Mouse (Mus musculus): ENCODE measurements around the gene Itsn1. TPM values are rescaled to one million over a fixed set of nuclear protein-coding genes. Genes with fewer than 3 reads are reported as not detected.

Gene Itsn1
- polyA plus RNA-seq, 2 experiments, result 31.4 to 46.8 TPM

GRCm38 (mm10) chr16:91882168-91882859 is 153.2 kb downstream of the Itsn1 start:
- TF ChIP-seq CTCF (IDR thresholded peaks at IDR 0.05; ENCODE audit: low read depth), result no peak
- TF ChIP-seq EP300 (IDR thresholded peaks at IDR 0.05; ENCODE audit: low read depth), result no peak
- H3K4me3 ChIP-seq (ENCODE audit: insufficient read depth in 1 of 2, low read depth in 2 of 2, low read length in 2 of 2), result no peak overlapping the region
- no peak overlapping the region for H3K4me2 ChIP-seq (ENCODE audit: low read depth)
- H3K27ac ChIP-seq, result no peak overlapping the region
- no peaks in the 10 kb centered on the region for H3K36me3 ChIP-seq (replicated peaks; ENCODE audit: control insufficient read depth, insufficient read depth, low read depth)
- H3K4me1 ChIP-seq (replicated peaks; ENCODE audit: control insufficient read depth in 2 of 2, insufficient read depth in 2 of 2, low read length in 1 of 2), result peaks cover 0 to 16% of the 10 kb centered on the region in 2 experiments; a peak in 3 of 4 replicates
- DNase-seq (ENCODE audit: low read depth in 3 of 3, low spot score in 3 of 3) (no peak), ATAC-seq (ENCODE audit: insufficient read depth) (no peak)
- H3K9ac ChIP-seq (replicated peaks), result no peak overlapping the region
- no peaks in the 10 kb centered on the region for H3K9me3 ChIP-seq (ENCODE audit: control insufficient read depth, low read length)
- H3K27me3 ChIP-seq (ENCODE audit: control insufficient read depth, insufficient read depth, low read length), result no peaks in the 10 kb centered on the region
- WGBS (ENCODE audit: insufficient replicate concordance), result 57% methylated on average over 9 of the region's 9 CpGs

GRCm38 (mm10) chr16:91883636-91884035 is 154.6 kb downstream of the Itsn1 start:
- no peak overlapping the region for H3K27ac ChIP-seq
- no peak for DNase-seq (ENCODE audit: low read depth in 3 of 3, low spot score in 3 of 3)
- H3K4me2 ChIP-seq (ENCODE audit: low read depth), result no peak overlapping the region
- no peak for ATAC-seq (ENCODE audit: insufficient read depth)
- H3K36me3 ChIP-seq (replicated peaks; ENCODE audit: control insufficient read depth, insufficient read depth, low read depth), result no peaks in the 10 kb centered on the region
- H3K4me1 ChIP-seq (replicated peaks; ENCODE audit: control insufficient read depth in 2 of 2, insufficient read depth in 2 of 2, low read length in 1 of 2), result peaks cover 0 to 16% of the 10 kb centered on the region in 2 experiments; a peak in 3 of 4 replicates
- no peaks in the 10 kb centered on the region for H3K27me3 ChIP-seq (ENCODE audit: control insufficient read depth, insufficient read depth, low read length)
- H3K4me3 ChIP-seq (ENCODE audit: insufficient read depth in 1 of 2, low read depth in 2 of 2, low read length in 2 of 2), result no peak overlapping the region
- WGBS (ENCODE audit: insufficient replicate concordance), result 76% methylated on average over 2 of the region's 2 CpGs
- TF ChIP-seq CTCF (IDR thresholded peaks at IDR 0.05; ENCODE audit: low read depth), result no peak
- no peak for TF ChIP-seq EP300 (IDR thresholded peaks at IDR 0.05; ENCODE audit: low read depth)
- H3K9me3 ChIP-seq (ENCODE audit: control insufficient read depth, low read length), result no peaks in the 10 kb centered on the region
- no peak overlapping the region for H3K9ac ChIP-seq (replicated peaks)

DNA sequence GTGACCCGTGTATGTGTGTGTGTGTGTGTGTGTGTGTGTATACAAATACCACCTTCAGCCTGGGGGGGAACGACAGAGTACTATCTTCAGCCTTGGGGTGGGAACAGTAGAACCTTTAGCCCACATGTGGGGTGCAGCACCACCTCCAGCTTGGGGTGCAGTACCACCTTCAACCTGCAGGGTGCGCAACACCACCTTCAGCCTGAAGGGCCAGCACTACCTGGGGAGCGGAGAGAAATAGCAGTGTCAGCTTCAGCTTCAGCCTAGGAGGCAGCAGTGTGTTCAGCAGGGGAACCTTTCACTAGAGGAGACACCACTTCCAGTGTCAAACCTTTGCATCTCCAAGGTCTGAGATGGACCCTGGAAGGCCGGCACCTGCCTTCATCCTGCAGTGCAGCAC is 155.1 kb downstream of the Itsn1 start:
- Histone ChIP-seq H3K4me3 (ENCODE audit: insufficient read depth in 1 of 2, low read depth in 2 of 2, low read length in 2 of 2) (no peak overlapping the region), H3K4me2 (ENCODE audit: low read depth) (no peak overlapping the region), H3K36me3 (replicated peaks; ENCODE audit: control insufficient read depth, insufficient read depth, low read depth) (no peaks in the 10 kb centered on the region), H3K9ac (replicated peaks) (no peak overlapping the region), H3K4me1 (replicated peaks; ENCODE audit: control insufficient read depth in 2 of 2, insufficient read depth in 2 of 2, low read length in 1 of 2) (peaks cover 0 to 16% of the 10 kb centered on the region in 2 experiments; a peak in 3 of 4 replicates), H3K27me3 (ENCODE audit: control insufficient read depth, insufficient read depth, low read length) (no peaks in the 10 kb centered on the region; the same call in 1 of the 2 replicates), H3K9me3 (ENCODE audit: control insufficient read depth, low read length) (no peaks in the 10 kb centered on the region), H3K27ac (no peak overlapping the region)
- peak; percentile 47 for ATAC-seq (ENCODE audit: insufficient read depth)
- WGBS (ENCODE audit: insufficient replicate concordance), result 35% methylated on average over 5 of the region's 5 CpGs
- no peak for TF ChIP-seq EP300 (IDR thresholded peaks at IDR 0.05; ENCODE audit: low read depth)
- peak; percentile 100 for TF ChIP-seq CTCF (IDR thresholded peaks at IDR 0.05; ENCODE audit: low read depth)
- peak; percentile 35 to 41 (median 36) for DNase-seq (ENCODE audit: low read depth in 3 of 3, low spot score in 3 of 3)

DNA sequence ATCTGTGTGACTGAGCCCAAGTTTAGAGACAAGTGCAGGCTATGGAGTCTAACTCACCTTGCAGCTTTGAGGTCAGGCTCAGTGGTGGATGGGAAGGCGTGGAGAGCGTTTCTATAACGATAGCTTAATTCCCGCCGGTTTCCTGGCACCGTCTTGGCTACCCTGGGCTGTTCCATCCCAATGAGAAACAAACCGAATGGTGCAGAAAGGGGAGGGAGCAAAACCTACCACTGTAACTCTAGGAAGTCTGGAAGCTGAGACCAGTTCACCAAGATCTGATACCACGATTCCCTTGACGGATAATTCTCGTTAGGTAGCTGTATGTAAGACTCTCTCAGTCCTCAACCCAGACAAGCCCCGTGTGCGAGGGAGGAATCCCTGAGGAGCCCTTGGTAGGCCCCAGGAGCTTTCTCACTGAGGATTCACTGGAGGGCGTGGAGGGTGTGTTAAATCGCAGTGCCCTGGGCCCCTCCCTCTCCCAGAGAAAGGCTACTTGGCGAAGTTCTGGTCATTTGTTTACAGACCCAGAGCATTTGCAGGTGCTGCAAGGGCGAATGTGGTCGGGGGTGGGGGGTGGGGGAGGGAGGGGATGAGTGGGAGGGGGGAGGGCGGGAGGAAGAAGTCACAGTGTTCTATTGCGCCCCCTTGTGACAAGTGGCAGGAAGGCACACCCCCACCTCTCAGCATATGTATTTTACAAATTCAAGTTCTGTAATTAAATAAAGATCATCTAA is 156.5 kb downstream of the Itsn1 start:
- Histone ChIP-seq H3K27ac (no peak overlapping the region), H3K9ac (replicated peaks) (no peak overlapping the region), H3K36me3 (replicated peaks; ENCODE audit: control insufficient read depth, insufficient read depth, low read depth) (no peaks in the 10 kb centered on the region), H3K9me3 (ENCODE audit: control insufficient read depth, low read length) (no peaks in the 10 kb centered on the region), H3K4me1 (replicated peaks; ENCODE audit: control insufficient read depth in 2 of 2, insufficient read depth in 2 of 2, low read length in 1 of 2) (peaks cover 0 to 16% of the 10 kb centered on the region in 2 experiments; a peak in 3 of 4 replicates), H3K4me2 (ENCODE audit: low read depth) (peak overlapping the region; percentile 39), H3K27me3 (ENCODE audit: control insufficient read depth, insufficient read depth, low read length) (no peaks in the 10 kb centered on the region; the same call in 1 of the 2 replicates), H3K4me3 (ENCODE audit: insufficient read depth in 1 of 2, low read depth in 2 of 2, low read length in 2 of 2) (no peak overlapping the region)
- 13% methylated on average over 19 of the region's 19 CpGs for WGBS (ENCODE audit: insufficient replicate concordance)
- DNase-seq (ENCODE audit: low read depth in 3 of 3, low spot score in 3 of 3) (no peak), ATAC-seq (ENCODE audit: insufficient read depth) (no peak)
- TF ChIP-seq EP300 (IDR thresholded peaks at IDR 0.05; ENCODE audit: low read depth) (no peak), CTCF (IDR thresholded peaks at IDR 0.05; ENCODE audit: low read depth) (peak; percentile 40; the same call in 1 of the 2 replicates)

GRCm38 (mm10) chr16:91888368-91888767 is 159.3 kb downstream of the Itsn1 start:
- Histone ChIP-seq H3K27ac (no peak overlapping the region), H3K4me1 (replicated peaks; ENCODE audit: control insufficient read depth in 2 of 2, insufficient read depth in 2 of 2, low read length in 1 of 2) (peaks cover 0 to 4% of the 10 kb centered on the region in 2 experiments; a peak in 1 of 4 replicates), H3K27me3 (ENCODE audit: control insufficient read depth, insufficient read depth, low read length) (no peaks in the 10 kb centered on the region; the same call in 1 of the 2 replicates), H3K4me3 (ENCODE audit: insufficient read depth in 1 of 2, low read depth in 2 of 2, low read length in 2 of 2) (no peak overlapping the region), H3K4me2 (ENCODE audit: low read depth) (no peak overlapping the region), H3K36me3 (replicated peaks; ENCODE audit: control insufficient read depth, insufficient read depth, low read depth) (no peaks in the 10 kb centered on the region), H3K9ac (replicated peaks) (no peak overlapping the region), H3K9me3 (ENCODE audit: control insufficient read depth, low read length) (no peaks in the 10 kb centered on the region)
- WGBS (ENCODE audit: insufficient replicate concordance), result 64% methylated on average over 3 of the region's 3 CpGs
- no peak for ATAC-seq (ENCODE audit: insufficient read depth)
- no peak for TF ChIP-seq CTCF (IDR thresholded peaks at IDR 0.05; ENCODE audit: low read depth)
- no peak for TF ChIP-seq EP300 (IDR thresholded peaks at IDR 0.05; ENCODE audit: low read depth)
- no peak for DNase-seq (ENCODE audit: low read depth in 3 of 3, low spot score in 3 of 3)

Data from liver, embryonic 14.5 days (tissue).